In genomic region chr5:135733071-135733470, GRCm38 (mm10) we compare ENCODE assay signal across 15 mouse cellular contexts. TPM values are rescaled to one million over a fixed set of nuclear protein-coding genes. Genes with fewer than 3 reads are reported as not detected.
"Had no signal": no experiment of that assay in that cellular context is flagged by ENCODE, and none has a peak within 500 bp of the region (broad histone marks: within the 10 kb centered on the region; RNA-seq: fewer than 3 reads in every experiment).

No protein-coding gene starts in this region.

- H3K27me3 ChIP-seq: limb, embryonic 15.5 days; liver, embryonic 13.5 days; midbrain, embryonic 12.5 days; neural tube, embryonic 13.5 days; stomach, embryonic 15.5 days had no signal

- H3K9me3 ChIP-seq: limb, embryonic 15.5 days; liver, embryonic 13.5 days; neural tube, embryonic 13.5 days; stomach, embryonic 15.5 days had no signal

- H3K4me1 ChIP-seq: limb, embryonic 15.5 days; liver, embryonic 13.5 days; midbrain, embryonic 12.5 days; stomach, embryonic 15.5 days had no signal

- DNase-seq: kidney, adult 11 months; kidney, postnatal 10 days; liver, embryonic 13.5 days; lung, adult 18-20 months; lung, postnatal 4 days; retina, postnatal 1 day; thymus, postnatal 36 days had no signal

- H3K27ac ChIP-seq: left cerebral cortex, adult 2 months; limb, embryonic 15.5 days; liver, embryonic 13.5 days; midbrain, embryonic 12.5 days; neural tube, embryonic 13.5 days; stomach, embryonic 15.5 days had no signal

- H3K4me3 ChIP-seq: left cerebral cortex, adult 2 months; limb, embryonic 15.5 days; liver, embryonic 13.5 days; midbrain, embryonic 12.5 days; neural tube, embryonic 13.5 days; stomach, embryonic 15.5 days had no signal

- ATAC-seq: midbrain, embryonic 16.5 days had no signal

- H3K4me2 ChIP-seq: limb, embryonic 15.5 days; liver, embryonic 13.5 days; midbrain, embryonic 12.5 days; neural tube, embryonic 13.5 days; stomach, embryonic 15.5 days had no signal

- H3K9ac ChIP-seq: limb, embryonic 15.5 days; liver, embryonic 13.5 days; midbrain, embryonic 12.5 days; neural tube, embryonic 13.5 days; stomach, embryonic 15.5 days had no signal

RNA-seq across cellular contexts. Expression of gene Styxl1, which starts 45.1 kb away (rescaled TPM):
- polyA plus RNA-seq: limb, embryonic 11.5 days; liver, embryonic 13.5 days; neural tube, embryonic 13.5 days; spleen, adult 2 months had no signal
